Mouse (Mus musculus) kidney, embryonic 16.5 days (tissue): ENCODE data around the gene Dbn1. TPM values are rescaled to one million over a fixed set of nuclear protein-coding genes. Genes with fewer than 3 reads are reported as not detected.

ENCODE experiments used
- ATAC-seq: fragments of 200-750 bp; cut with Nextera tagmentation; 2 replicates; pipeline ENCODE4 v1.8.0; 2017; ENCODE audit warnings: moderate TSS enrichment; ENCODE audit not compliant: low FRiP score, low TSS enrichment
- H3K27ac ChIP-seq: fragments of 300-500 bp; sonication (generic); 2 replicates; pipeline ENCODE4 v1.5.1; 2014; ENCODE audit warnings: low read length
- H3K27me3 ChIP-seq: fragments of 300-500 bp; sonication (generic); 2 replicates; pipeline ENCODE4 v1.6.1; 2014; ENCODE audit warnings: low read length, control low read depth, mixed read lengths; ENCODE audit not compliant: insufficient read depth
- H3K36me3 ChIP-seq: fragments of 300-500 bp; sonication (generic); 2 replicates; pipeline ENCODE4 v1.6.1; 2014; ENCODE audit warnings: low read length, control low read depth, mixed read lengths; ENCODE audit not compliant: insufficient read depth
- H3K4me1 ChIP-seq: fragments of 300-500 bp; sonication (generic); 2 replicates; pipeline ENCODE4 v1.6.1; 2014; ENCODE audit warnings: low read length, control low read depth, mixed read lengths; ENCODE audit not compliant: insufficient read depth
- H3K4me2 ChIP-seq: fragments of 300-500 bp; sonication (generic); replicated peaks from 2 replicates; pipeline ENCODE4 v1.6.1; 2014; ENCODE audit warnings: low read depth, low read length
- H3K4me3 ChIP-seq: fragments of 300-500 bp; sonication (generic); 2 replicates; pipeline ENCODE4 v1.5.1; 2014; ENCODE audit warnings: mild to moderate bottlenecking, low read length
- H3K9ac ChIP-seq: fragments of 300-500 bp; sonication (generic); replicated peaks from 2 replicates; pipeline ENCODE4 v1.6.1; 2014; ENCODE audit warnings: low read length
- H3K9me3 ChIP-seq: fragments of 300-500 bp; sonication (generic); 2 replicates; pipeline ENCODE4 v1.6.1; 2016; ENCODE audit warnings: low read length, control low read depth
- WGBS: fragments of 180-500 bp; shearing (Covaris S2); extraction: QIAGEN DNeasy Blood & Tissue Kit; methylation state at CpG from one replicate; pipeline ENCODE4 v1.1.7; 2014; 5-methylcytosine and 5-hydroxymethylcytosine counted together
- polyA plus RNA-seq: library from polyadenylated mRNA; unstranded; fragments of >200 nt; fragmentation: Nextera tagmentation; extraction: Ambion mirVana; gene quantifications from 2 replicates; pipeline ENCODE4 v1.2.1, GENCODE M21; 2015

Gene Dbn1
- polyA plus RNA-seq, 1 experiment from 2014 or later: 177 TPM

DNA sequence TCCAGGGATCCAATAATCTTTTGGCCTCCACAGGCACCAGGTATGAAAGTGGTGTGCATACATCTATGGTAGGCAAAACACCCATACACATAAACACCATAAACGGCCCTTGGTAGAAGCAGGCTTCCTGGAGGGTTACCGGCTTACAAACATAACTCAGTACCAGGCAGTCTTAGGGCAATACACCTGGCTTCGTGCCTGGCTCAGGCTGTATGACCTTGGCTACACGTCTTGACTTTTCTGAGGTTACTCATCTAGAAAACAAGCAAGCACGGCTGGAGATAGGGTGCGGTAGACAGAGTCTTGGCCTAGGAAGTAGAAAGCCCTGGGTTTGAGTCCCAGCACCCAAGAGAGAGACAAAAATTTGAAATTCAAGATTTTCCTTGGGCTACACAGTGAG, 8.8 kb upstream of the Dbn1 start:
- Histone ChIP-seq H3K27ac (no peak overlapping the region), H3K9ac (no peak overlapping the region)

DNA sequence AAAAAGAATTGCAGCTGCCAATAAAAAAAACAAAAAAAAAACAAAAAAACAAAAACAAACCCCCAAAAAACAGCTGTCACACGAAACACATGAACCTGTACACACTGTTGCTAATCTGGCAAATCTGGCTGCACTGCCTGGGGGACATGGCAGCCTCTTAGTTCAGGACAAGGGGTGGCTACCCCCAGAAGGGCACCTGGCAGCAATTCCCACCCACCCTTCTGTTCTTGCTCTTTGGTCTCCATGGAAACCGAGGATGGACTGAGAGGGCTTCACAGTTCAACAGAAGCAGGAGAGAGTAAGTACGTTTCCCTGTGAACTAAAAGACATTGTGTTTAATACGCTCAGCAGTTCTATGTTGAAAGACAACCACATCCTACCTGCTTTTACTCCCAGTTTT, 7.8 kb upstream of the Dbn1 start:
- ATAC-seq: no peak
- H3K4me2 ChIP-seq: no peak overlapping the region
- no peak overlapping the region for H3K9ac ChIP-seq
- H3K27ac ChIP-seq: no peak overlapping the region
- H3K36me3 ChIP-seq: peaks cover 14% of the 10 kb centered on the region; the same call in 1 of the 2 replicates
- WGBS: 45% methylated on average over 4 of the region's 4 CpGs
- H3K27me3 ChIP-seq: no peaks in the 10 kb centered on the region
- H3K9me3 ChIP-seq: no peaks in the 10 kb centered on the region
- 0 out of 2 replicates have a peak, but pooled peaks cover 6% of the 10 kb centered on the region for H3K4me1 ChIP-seq
- H3K4me3 ChIP-seq: no peak overlapping the region

More for the DNA sequence above, 8.8 kb upstream of the Dbn1 start:
- no peaks in the 10 kb centered on the region for H3K9me3 ChIP-seq
- no peak for ATAC-seq
- 0 out of 2 replicates have a peak, but pooled peaks cover 6% of the 10 kb centered on the region for H3K4me1 ChIP-seq
- H3K4me3 ChIP-seq: no peak overlapping the region
- H3K4me2 ChIP-seq: no peak overlapping the region
- 80% methylated on average over 6 of the region's 6 CpGs for WGBS
- no peaks in the 10 kb centered on the region for H3K27me3 ChIP-seq
- H3K36me3 ChIP-seq: peaks cover 19% of the 10 kb centered on the region; the same call in 1 of the 2 replicates

DNA sequence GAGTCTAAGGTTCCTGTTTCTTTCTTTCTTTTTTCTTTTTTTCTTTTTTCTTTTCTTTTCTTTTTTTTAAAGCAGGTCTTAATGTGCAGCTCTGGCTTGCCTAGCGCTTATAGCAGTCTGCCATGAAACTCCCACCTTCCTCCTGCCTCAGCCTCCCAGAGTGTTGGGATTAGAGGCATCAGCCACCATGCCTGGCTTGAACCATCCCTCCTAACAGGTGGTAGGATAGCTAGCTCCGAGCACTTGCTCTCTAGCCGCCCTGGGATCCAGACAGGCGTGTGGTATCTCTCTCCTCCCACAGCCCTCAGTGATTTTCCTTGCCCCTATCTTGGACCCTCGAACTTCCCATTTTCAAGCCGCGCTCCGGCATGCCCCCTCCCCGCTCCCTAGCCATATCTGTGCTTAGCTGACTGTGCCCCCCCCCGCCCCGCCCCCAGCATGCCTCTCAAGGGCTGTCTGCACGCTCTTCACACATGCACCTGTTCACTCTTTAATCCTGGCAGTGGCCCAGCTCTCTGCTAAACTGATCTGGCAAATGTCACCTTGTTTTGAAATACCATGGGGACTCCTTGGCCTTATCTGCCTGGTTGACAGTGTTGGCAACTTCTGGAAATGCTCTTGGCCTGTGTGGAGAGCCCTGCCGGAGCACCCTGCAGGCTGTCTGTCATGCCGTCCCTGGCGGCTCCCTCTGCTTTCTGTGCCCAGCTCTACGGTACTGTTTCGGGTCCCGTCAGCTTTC, 7.1 kb upstream of the Dbn1 start:
- H3K4me1 ChIP-seq: 0 out of 2 replicates have a peak, but pooled peaks cover 6% of the 10 kb centered on the region
- H3K36me3 ChIP-seq: peaks cover 14% of the 10 kb centered on the region; the same call in 1 of the 2 replicates
- no peaks in the 10 kb centered on the region for H3K9me3 ChIP-seq
- no peak overlapping the region for H3K27ac ChIP-seq
- no peak overlapping the region for H3K4me3 ChIP-seq
- no peak overlapping the region for H3K9ac ChIP-seq
- 26% methylated on average over 18 of the region's 18 CpGs for WGBS
- no peaks in the 10 kb centered on the region for H3K27me3 ChIP-seq
- no peak for ATAC-seq
- H3K4me2 ChIP-seq: no peak overlapping the region

DNA sequence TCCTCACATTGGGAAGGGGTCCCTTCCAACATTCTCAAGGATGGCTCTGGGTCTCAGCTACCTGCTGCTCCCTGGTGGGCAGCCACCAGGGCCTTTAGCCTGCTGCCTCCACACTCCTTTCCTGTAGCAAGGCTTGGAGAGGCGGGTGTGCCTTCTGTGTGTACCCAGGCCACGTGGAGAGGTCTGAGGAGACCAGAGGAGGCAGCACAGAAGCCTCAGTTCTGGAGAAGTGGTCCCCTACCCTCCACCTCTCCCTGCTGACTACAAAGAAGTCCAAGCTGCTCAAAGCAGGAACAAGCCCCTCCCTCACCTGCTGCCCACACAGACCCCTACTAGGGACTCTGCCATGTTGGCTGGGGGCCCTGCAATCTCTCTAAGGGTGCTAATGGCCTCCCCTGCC, 6.3 kb upstream of the Dbn1 start:
- Histone ChIP-seq H3K4me2 (no peak overlapping the region), H3K27me3 (no peaks in the 10 kb centered on the region), H3K36me3 (peaks cover 14% of the 10 kb centered on the region; the same call in 1 of the 2 replicates), H3K4me1 (0 out of 2 replicates have a peak, but pooled peaks cover 6% of the 10 kb centered on the region), H3K4me3 (no peak overlapping the region), H3K27ac (no peak overlapping the region), H3K9ac (no peak overlapping the region), H3K9me3 (no peaks in the 10 kb centered on the region)
- ATAC-seq: 0 out of 2 replicates have a peak, but pooled peaks have one; percentile 14
- WGBS: 21% methylated on average over 2 of the region's 2 CpGs

DNA sequence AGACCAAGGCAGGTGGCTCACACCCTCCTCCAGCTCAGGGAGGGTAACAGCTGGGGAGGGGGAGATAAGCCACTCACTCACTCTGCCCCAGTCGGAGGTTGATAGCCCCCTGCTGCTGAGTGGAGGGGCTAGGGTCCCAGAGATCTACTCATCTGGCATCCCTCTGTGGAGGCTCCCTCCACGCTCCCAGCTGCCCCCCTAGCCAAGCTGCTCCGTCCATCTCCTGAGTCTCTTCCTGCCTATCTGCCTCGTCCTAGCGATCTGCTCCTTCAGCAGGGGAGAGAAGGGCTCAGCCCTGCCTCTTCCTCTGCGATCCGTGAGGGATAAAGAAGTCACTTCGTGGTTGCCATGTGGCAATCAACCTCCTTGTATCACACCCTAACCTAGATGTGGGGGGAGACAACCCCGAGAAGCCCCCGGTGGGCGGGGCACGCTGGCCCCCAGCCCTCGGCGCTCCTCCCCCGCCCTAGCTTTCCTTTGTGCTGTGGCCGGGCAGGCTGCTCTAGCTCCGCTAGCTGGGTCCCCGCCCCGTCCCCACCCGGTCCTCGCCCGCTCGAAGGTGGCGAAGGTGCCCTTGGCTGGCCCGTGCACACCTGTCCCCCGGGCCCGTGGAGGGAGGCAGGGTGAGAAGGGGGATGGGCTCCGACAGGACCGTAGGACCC, 864 bp downstream of the Dbn1 start:
- under 1% methylated on average over 25 of the region's 29 CpGs for WGBS
- Histone ChIP-seq H3K9me3 (no peaks in the 10 kb centered on the region), H3K27me3 (no peaks in the 10 kb centered on the region), H3K9ac (peak overlapping the region; percentile 98), H3K27ac (peak overlapping the region; percentile 92), H3K36me3 (peaks cover 4% of the 10 kb centered on the region), H3K4me3 (peak overlapping the region; percentile 68), H3K4me1 (peaks cover 43% of the 10 kb centered on the region), H3K4me2 (peak overlapping the region; percentile 67)
- ATAC-seq: peak; percentile 68

DNA sequence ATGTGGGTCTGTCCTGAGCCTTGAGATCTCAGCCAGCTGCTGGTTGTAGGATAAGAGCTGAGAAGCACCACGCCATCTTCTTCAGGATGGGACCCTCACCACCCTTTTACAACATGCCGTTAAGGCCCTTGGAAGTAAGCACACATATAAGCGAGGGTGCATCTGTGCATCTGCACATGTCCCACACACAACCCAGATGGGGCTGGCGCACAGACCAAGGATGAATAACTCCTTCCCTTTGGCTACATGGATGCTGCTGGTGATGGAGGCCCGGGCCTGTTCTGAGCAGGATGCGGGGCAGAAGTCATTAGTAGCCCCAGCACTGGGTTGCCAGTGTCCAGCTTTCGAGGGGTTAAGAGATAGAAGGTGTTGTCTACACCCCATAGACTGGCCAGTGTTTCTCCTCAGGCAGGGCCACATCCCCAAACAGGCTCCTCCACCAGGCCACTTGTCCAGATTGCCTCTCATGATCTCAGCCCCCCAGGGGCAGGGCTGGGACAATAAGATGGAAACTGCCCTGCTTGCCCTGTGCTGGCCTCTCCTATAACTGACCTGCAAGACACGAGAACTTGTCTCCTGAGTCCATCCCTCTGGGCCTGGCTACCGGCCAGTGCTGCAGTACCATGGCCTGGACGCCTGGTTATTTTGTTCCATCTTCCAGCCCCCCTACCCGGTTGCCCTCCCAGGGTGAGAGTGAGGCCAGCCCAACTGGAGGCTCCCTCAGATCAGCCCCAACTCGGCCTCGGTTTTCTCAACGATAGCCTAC, 1.7 kb downstream of the Dbn1 start:
- Histone ChIP-seq H3K9ac (peak overlapping the region; percentile 98), H3K4me3 (peak overlapping the region; percentile 68), H3K9me3 (no peaks in the 10 kb centered on the region), H3K4me2 (peak overlapping the region; percentile 67), H3K27ac (no peak overlapping the region), H3K36me3 (peaks cover 12% of the 10 kb centered on the region), H3K27me3 (no peaks in the 10 kb centered on the region), H3K4me1 (peaks cover 43% of the 10 kb centered on the region)
- ATAC-seq: no peak
- WGBS: 30% methylated on average over 14 of the region's 14 CpGs

DNA sequence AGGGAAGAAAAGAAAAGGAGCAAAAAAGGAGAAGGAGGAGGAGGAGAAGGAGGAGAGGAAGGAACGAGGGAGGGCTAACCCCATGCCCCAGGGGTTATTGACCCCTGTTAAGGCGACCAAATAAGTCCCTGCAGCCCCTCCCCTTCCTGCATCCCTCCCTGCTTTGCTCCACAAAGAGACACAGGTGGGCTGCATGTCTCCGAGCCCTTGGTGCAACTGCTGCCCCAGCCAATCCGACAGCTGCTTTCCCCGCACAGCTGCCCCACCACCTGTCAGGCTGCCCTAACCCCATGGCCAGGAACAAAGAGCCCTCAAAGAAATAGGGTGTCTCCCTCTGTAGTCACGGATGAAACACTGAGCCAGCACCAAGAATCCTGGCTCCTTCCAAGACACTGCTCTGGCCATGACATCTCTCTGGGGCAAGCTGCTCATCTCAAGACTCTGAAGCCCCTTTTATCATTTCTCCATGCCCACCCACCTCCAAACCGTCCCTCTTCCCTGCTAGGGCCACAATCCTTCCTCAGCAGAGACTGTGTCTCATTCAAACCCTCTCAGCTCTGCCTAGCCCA, 3.3 kb downstream of the Dbn1 start:
- H3K4me3 ChIP-seq: no peak overlapping the region
- no peaks in the 10 kb centered on the region for H3K27me3 ChIP-seq
- peaks cover 28% of the 10 kb centered on the region for H3K36me3 ChIP-seq
- H3K27ac ChIP-seq: no peak overlapping the region
- H3K4me2 ChIP-seq: no peak overlapping the region
- ATAC-seq: no peak
- no peak overlapping the region for H3K9ac ChIP-seq
- whole genome bisulfite sequencing: 31% methylated on average over 7 of the region's 7 CpGs
- H3K4me1 ChIP-seq: peaks cover 43% of the 10 kb centered on the region
- no peaks in the 10 kb centered on the region for H3K9me3 ChIP-seq

DNA sequence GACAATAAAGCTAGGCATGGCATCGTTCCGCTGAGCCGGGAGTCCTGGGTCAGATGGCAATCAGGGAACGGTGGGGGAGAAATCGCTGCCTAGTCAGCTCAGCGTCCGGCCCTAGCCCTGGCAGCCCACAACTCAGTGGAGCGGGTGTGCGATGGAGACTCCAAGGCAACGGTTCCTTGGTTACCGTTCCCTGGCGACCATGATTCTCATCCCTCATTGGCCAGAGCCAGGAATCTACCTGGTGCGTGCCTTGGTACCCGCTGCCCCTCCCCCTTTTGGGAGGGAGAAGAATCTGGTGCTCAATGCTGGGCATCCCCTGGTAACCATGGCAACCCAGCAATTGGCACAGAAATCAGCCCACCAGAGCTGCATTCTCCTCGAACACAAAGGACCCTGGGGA, 4.3 kb downstream of the Dbn1 start:
- H3K27ac ChIP-seq: peak overlapping the region; percentile 59; the same call in 1 of the 2 replicates

DNA sequence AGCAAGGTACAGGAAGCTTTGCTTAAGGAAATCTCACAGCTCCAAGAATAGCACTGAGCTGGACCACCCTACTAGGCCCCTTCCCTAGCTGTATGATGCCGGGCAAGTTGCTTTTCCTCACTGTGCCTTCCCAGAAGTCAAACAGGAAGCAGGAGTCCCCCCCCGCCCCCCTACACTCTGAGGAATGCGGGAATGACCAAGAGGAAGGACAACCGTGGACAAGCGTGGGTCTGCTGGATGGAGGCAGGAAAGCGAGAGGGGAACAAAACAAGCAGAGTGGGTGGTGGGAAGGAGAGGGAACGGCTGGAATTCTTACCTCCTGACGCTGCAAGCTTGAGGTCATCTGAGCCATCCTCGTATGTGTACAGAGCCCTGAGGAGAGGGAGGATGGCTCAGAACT, 4.8 kb downstream of the Dbn1 start:
- no peak for ATAC-seq
- Histone ChIP-seq H3K27ac (peak overlapping the region; percentile 59; the same call in 1 of the 2 replicates), H3K9me3 (no peaks in the 10 kb centered on the region), H3K4me1 (peaks cover 43% of the 10 kb centered on the region), H3K4me3 (no peak overlapping the region), H3K27me3 (no peaks in the 10 kb centered on the region), H3K36me3 (peaks cover 41% of the 10 kb centered on the region), H3K9ac (no peak overlapping the region), H3K4me2 (0 out of 2 replicates have a peak overlapping the region, but pooled peaks have one; percentile 8)
- WGBS: 35% methylated on average over 9 of the region's 9 CpGs

More for the DNA sequence above, 4.3 kb downstream of the Dbn1 start:
- Histone ChIP-seq H3K36me3 (peaks cover 38% of the 10 kb centered on the region), H3K27me3 (no peaks in the 10 kb centered on the region), H3K4me1 (peaks cover 43% of the 10 kb centered on the region), H3K9me3 (no peaks in the 10 kb centered on the region), H3K4me2 (0 out of 2 replicates have a peak overlapping the region, but pooled peaks have one; percentile 8), H3K9ac (no peak overlapping the region), H3K4me3 (no peak overlapping the region)
- 32% methylated on average over 15 of the region's 15 CpGs for WGBS
- ATAC-seq: no peak
